Mouse (Mus musculus): ENCODE results near the gene Kcnq1. TPM values are rescaled to one million over a fixed set of nuclear protein-coding genes. Genes with fewer than 3 reads are reported as not detected.

Kcnq1 gene
- polyA plus RNA-seq, 1 experiment = 41.8 TPM

DNA sequence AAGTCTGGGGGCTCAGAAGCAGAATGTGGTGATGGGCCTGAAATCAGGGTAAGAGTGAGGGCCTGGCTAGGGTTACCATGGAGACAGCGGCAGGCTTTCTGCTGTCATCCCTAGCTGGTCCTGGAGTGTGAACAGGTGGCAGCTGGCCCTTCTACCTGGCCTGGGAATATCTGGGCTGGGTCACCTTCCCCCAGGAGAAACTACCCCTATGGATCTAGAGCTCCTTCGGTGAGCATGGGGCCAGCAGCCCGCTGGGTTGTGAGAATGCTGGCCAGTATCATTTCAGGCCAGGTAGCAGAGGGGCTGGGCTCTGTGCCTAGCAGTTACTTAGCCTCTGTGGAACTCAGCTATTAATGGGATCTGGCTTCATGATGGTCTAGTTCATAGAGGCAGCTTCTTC, 18.7 kb downstream of the Kcnq1 start:
- Histone ChIP-seq H3K27me3 (ENCODE audit: control insufficient read depth, insufficient read depth, low read length) (no peaks in the 10 kb centered on the region), H3K27ac (ENCODE audit: insufficient read depth, low read depth, low read length) (no peak overlapping the region), H3K4me1 (ENCODE audit: control insufficient read depth, insufficient read depth, insufficient read length, low read length) (peaks cover 35% of the 10 kb centered on the region), H3K4me3 (ENCODE audit: low read depth, low read length) (no peak overlapping the region), H3K36me3 (ENCODE audit: control insufficient read depth, insufficient read depth, low read length) (peaks cover 3% of the 10 kb centered on the region; the same call in 1 of the 2 replicates)
- TF ChIP-seq CTCF (IDR thresholded peaks at IDR 0.05; ENCODE audit: extremely low read depth, insufficient read length, insufficient replicate concordance, low read depth, low read length) (no peak), POLR2A (IDR thresholded peaks at IDR 0.05; ENCODE audit: low read depth, low read length) (no peak)
- 64% methylated on average over 3 of the region's 3 CpGs for WGBS

DNA sequence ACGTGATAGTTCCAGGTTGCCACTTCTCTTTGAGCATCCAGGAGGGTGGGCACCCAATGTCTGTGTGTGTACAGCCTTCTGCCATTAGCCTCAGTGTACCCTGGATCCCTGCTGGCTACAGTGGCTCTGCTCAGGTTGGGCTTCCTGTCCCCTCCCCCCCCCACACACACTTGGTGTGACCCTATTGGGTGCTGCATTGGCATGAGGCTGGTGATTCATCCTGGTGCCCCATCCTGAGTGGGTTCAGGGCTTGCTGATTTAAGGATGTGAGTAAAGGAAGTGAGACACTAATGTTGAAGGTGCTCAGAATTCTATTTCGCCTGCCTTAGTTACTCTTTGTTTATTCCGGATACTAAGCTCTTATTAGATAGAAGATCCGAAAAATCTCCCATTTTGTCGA, 26.7 kb downstream of the Kcnq1 start:
- 69% methylated on average over 5 of the region's 5 CpGs for WGBS
- Histone ChIP-seq H3K27ac (ENCODE audit: insufficient read depth, low read depth, low read length) (no peak overlapping the region), H3K27me3 (ENCODE audit: control insufficient read depth, insufficient read depth, low read length) (no peaks in the 10 kb centered on the region), H3K36me3 (ENCODE audit: control insufficient read depth, insufficient read depth, low read length) (peaks cover 1% of the 10 kb centered on the region), H3K4me3 (ENCODE audit: low read depth, low read length) (no peak overlapping the region), H3K4me1 (ENCODE audit: control insufficient read depth, insufficient read depth, insufficient read length, low read length) (no peaks in the 10 kb centered on the region)
- TF ChIP-seq CTCF (IDR thresholded peaks at IDR 0.05; ENCODE audit: extremely low read depth, insufficient read length, insufficient replicate concordance, low read depth, low read length) (no peak), POLR2A (IDR thresholded peaks at IDR 0.05; ENCODE audit: low read depth, low read length) (no peak)

DNA sequence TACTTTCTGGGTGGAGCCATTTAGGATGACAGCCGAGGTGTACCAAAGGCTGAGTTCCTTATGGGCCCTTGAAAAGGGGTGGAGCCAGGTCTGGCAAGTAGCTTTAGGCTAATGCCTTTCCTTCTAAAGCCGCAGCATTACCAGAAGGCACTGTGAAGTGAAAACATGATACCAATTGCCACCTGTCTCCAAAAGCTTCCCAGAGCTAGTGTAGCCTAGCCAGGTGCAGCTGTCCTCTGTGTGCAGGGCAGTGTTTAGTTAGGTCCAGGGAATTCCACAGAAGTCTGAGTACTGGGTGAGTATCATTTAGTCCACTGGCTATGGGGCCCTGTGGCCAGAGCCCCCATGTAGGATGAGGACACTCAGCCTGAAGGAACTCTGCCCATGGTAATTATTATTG, 30.0 kb downstream of the Kcnq1 start:
- TF ChIP-seq CTCF (IDR thresholded peaks at IDR 0.05; ENCODE audit: extremely low read depth, insufficient read length, insufficient replicate concordance, low read depth, low read length) = no peak
- no peak for TF ChIP-seq POLR2A (IDR thresholded peaks at IDR 0.05; ENCODE audit: low read depth, low read length)
- Histone ChIP-seq H3K36me3 (ENCODE audit: control insufficient read depth, insufficient read depth, low read length) (no peaks in the 10 kb centered on the region), H3K27ac (ENCODE audit: insufficient read depth, low read depth, low read length) (no peak overlapping the region), H3K4me3 (ENCODE audit: low read depth, low read length) (no peak overlapping the region), H3K4me1 (ENCODE audit: control insufficient read depth, insufficient read depth, insufficient read length, low read length) (no peaks in the 10 kb centered on the region), H3K27me3 (ENCODE audit: control insufficient read depth, insufficient read depth, low read length) (no peaks in the 10 kb centered on the region)
- WGBS = 25% methylated on average over 2 of the region's 2 CpGs

- no peaks in the 10 kb centered on the region for H3K36me3 ChIP-seq (ENCODE audit: control insufficient read depth, insufficient read depth, low read length)
- no peak for TF ChIP-seq CTCF (IDR thresholded peaks at IDR 0.05; ENCODE audit: extremely low read depth, insufficient read length, insufficient replicate concordance, low read depth, low read length)
- TF ChIP-seq POLR2A (IDR thresholded peaks at IDR 0.05; ENCODE audit: low read depth, low read length) = no peak
- no peaks in the 10 kb centered on the region for H3K4me1 ChIP-seq (ENCODE audit: control insufficient read depth, insufficient read depth, insufficient read length, low read length)
- H3K27ac ChIP-seq (ENCODE audit: insufficient read depth, low read depth, low read length) = no peak overlapping the region
- WGBS = 62% methylated on average over 5 of the region's 5 CpGs
- H3K27me3 ChIP-seq (ENCODE audit: control insufficient read depth, insufficient read depth, low read length) = no peaks in the 10 kb centered on the region
- no peak overlapping the region for H3K4me3 ChIP-seq (ENCODE audit: low read depth, low read length)
These were observed 30.4 kb downstream of the Kcnq1 start for GRCm38 (mm10) chr7:143136561-143136960.

GRCm38 (mm10) chr7:143138789-143139188, 32.6 kb downstream of the Kcnq1 start:
- WGBS = 48% methylated on average over 1 of the region's 1 CpGs
- no peak overlapping the region for H3K27ac ChIP-seq (ENCODE audit: insufficient read depth, low read depth, low read length)
- H3K4me3 ChIP-seq (ENCODE audit: low read depth, low read length) = no peak overlapping the region
- H3K36me3 ChIP-seq (ENCODE audit: control insufficient read depth, insufficient read depth, low read length) = no peaks in the 10 kb centered on the region
- no peak for TF ChIP-seq POLR2A (IDR thresholded peaks at IDR 0.05; ENCODE audit: low read depth, low read length)
- TF ChIP-seq CTCF (IDR thresholded peaks at IDR 0.05; ENCODE audit: extremely low read depth, insufficient read length, insufficient replicate concordance, low read depth, low read length) = peak; percentile 67; the same call in 1 of the 2 replicates
- no peaks in the 10 kb centered on the region for H3K4me1 ChIP-seq (ENCODE audit: control insufficient read depth, insufficient read depth, insufficient read length, low read length)
- no peaks in the 10 kb centered on the region for H3K27me3 ChIP-seq (ENCODE audit: control insufficient read depth, insufficient read depth, low read length)

- Histone ChIP-seq H3K4me1 (ENCODE audit: control insufficient read depth, insufficient read depth, insufficient read length, low read length) (no peaks in the 10 kb centered on the region), H3K36me3 (ENCODE audit: control insufficient read depth, insufficient read depth, low read length) (no peaks in the 10 kb centered on the region), H3K4me3 (ENCODE audit: low read depth, low read length) (no peak overlapping the region), H3K27me3 (ENCODE audit: control insufficient read depth, insufficient read depth, low read length) (no peaks in the 10 kb centered on the region), H3K27ac (ENCODE audit: insufficient read depth, low read depth, low read length) (no peak overlapping the region)
- TF ChIP-seq CTCF (IDR thresholded peaks at IDR 0.05; ENCODE audit: extremely low read depth, insufficient read length, insufficient replicate concordance, low read depth, low read length) = no peak
- TF ChIP-seq POLR2A (IDR thresholded peaks at IDR 0.05; ENCODE audit: low read depth, low read length) = no peak
- WGBS = 47% methylated on average over 4 of the region's 4 CpGs
These were observed 33.8 kb downstream of the Kcnq1 start for GRCm38 (mm10) chr7:143139932-143140331.

GRCm38 (mm10) chr7:143142680-143143079, 36.5 kb downstream of the Kcnq1 start:
- no peaks in the 10 kb centered on the region for H3K27me3 ChIP-seq (ENCODE audit: control insufficient read depth, insufficient read depth, low read length)
- TF ChIP-seq POLR2A (IDR thresholded peaks at IDR 0.05; ENCODE audit: low read depth, low read length) = no peak
- TF ChIP-seq CTCF (IDR thresholded peaks at IDR 0.05; ENCODE audit: extremely low read depth, insufficient read length, insufficient replicate concordance, low read depth, low read length) = no peak
- no peaks in the 10 kb centered on the region for H3K36me3 ChIP-seq (ENCODE audit: control insufficient read depth, insufficient read depth, low read length)
- 56% methylated on average over 2 of the region's 2 CpGs for WGBS
- H3K4me3 ChIP-seq (ENCODE audit: low read depth, low read length) = no peak overlapping the region
- peaks cover 23% of the 10 kb centered on the region for H3K4me1 ChIP-seq (ENCODE audit: control insufficient read depth, insufficient read depth, insufficient read length, low read length)
- no peak overlapping the region for H3K27ac ChIP-seq (ENCODE audit: insufficient read depth, low read depth, low read length)
